Mouse (Mus musculus) activated CD4-positive, CD25-positive, alpha-beta regulatory T cell (primary cell): ENCODE measurements around the gene Rab32. TPM values are rescaled to one million over a fixed set of nuclear protein-coding genes. Genes with fewer than 3 reads are reported as not detected.

Source experiments
- polyA plus RNA-seq, 2 experiments: library from polyadenylated mRNA; unstranded; fragments of 100-300 nt; shearing (Covaris generic); gene quantifications; one replicate each; pipeline ENCODE4 v1.2.1; 2017

The Rab32 gene
- 1 to 10 TPM; 6.0 to 9.2 TPM for polyA plus RNA-seq

DNA sequence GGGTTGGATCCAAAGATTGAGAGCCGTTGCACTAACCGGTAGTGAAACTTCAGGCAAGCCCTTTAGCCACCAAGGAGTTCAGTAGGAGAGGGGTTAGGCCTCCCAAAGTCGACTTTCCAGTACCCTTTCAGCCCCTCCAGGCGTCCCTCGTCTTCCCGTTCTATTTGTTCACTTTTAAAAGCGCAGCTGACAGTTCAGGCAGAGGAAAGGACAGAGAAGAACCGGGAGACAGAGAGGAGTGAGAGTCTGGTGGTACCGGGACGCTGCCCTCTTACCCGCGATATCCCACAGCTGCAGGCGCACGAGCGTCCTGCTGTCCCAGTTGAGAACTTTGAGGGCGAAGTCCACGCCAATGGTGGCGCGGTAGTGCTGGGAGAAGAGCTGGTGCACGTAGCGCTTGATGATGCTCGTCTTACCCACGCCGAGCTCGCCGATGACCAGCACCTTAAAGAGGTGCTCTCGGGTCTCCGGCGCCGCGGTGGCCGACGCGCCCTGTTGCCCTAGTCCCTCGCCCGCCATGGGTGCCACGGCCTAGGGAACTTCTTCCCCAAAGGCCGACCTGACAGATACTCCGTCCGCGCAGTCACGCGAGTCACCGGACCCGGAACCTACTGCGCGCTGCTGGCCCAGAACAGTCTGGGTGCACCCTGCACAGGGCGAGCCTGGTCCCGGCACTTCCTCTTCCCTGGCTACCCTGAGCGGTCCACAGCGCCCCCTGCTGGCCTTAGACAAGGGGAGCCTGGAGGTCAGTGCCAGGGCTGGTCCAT is at the start of gene Rab32:
Gene Rab32 (minus strand): TSS at position 696 of the 767 bp plus-strand sequence.

Other genes with a start within 250 kb of the Rab32 start
- under 1 TPM in 1 of 2 experiments, not detected in 1; 0.31 TPM for gene Adgb, start 85.9 kb downstream of the Rab32 start, polyA plus RNA-seq
- not detected for gene Gm10944, start 123.1 kb upstream of the Rab32 start, polyA plus RNA-seq